Mouse (Mus musculus): ENCODE measurements around the gene Jade2. TPM values are rescaled to one million over a fixed set of nuclear protein-coding genes. Genes with fewer than 3 reads are reported as not detected.

Jade2 gene
- polyA plus RNA-seq, 1 experiment = 20.0 TPM

DNA sequence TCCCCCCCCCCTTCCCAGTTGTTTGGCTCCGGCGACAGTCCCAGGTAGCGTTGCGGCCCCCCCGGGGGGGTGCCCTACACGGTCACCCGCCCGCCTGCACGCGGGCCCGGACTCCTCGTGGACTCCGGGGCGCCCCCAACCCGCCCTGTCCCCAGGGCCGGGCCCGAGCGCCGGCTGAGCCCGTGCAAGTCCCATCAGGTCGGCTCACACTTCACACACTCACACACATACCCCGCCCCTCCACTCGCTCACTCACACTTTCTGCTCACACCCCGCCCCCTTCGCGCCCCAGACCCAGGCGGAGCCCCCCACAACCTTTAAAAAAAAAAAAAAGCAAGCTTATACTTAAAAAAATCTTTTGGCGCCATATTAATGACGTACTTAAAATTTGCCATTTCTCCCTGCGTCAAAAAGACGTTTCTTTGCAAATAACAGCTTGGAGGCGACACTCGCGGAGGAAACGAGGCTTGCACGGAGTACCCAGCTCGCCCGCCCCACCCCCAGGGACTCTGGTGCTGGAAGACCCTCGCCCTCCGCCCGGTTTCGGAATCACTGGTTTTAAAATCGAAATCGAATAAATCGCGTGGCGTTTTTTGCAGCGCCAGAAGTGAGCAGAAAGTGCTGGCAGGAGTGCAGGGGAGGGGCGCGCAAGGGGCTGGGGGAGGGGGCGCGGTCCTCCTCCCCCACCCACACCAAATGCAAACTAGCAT lies 520 bp upstream of the Jade2 start:
- peak in 1 of 2 experiments; percentile 75 for DNase-seq (ENCODE audit: extremely low spot score in 1 of 2, low spot score in 1 of 2)

DNA sequence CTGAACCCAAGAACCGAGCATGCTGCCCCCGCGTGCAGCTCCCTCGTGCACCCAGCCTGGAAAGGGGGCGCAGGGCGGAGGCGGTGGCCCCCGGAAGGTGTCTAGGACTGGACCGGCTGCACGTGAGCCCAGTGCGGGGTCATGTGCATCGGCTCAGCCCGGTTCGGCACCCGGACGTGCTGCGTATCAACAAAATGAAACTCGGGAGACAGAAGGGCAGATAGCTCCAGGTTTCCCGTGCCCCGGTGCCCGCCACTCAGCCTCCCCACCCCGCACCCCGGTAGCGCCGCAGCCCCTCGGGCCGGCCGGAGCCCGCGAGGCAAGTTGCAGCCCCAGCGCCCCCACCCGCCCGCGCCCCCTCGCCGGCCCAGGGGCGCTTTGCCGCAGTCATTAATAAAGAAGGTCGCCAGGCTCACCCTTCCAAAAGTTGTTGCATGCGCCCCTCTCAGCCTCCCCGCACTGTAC lies 805 bp downstream of the Jade2 start:
- peak in 1 of 2 experiments; percentile 65 for DNase-seq (ENCODE audit: extremely low spot score in 1 of 2, low spot score in 1 of 2)

DNA sequence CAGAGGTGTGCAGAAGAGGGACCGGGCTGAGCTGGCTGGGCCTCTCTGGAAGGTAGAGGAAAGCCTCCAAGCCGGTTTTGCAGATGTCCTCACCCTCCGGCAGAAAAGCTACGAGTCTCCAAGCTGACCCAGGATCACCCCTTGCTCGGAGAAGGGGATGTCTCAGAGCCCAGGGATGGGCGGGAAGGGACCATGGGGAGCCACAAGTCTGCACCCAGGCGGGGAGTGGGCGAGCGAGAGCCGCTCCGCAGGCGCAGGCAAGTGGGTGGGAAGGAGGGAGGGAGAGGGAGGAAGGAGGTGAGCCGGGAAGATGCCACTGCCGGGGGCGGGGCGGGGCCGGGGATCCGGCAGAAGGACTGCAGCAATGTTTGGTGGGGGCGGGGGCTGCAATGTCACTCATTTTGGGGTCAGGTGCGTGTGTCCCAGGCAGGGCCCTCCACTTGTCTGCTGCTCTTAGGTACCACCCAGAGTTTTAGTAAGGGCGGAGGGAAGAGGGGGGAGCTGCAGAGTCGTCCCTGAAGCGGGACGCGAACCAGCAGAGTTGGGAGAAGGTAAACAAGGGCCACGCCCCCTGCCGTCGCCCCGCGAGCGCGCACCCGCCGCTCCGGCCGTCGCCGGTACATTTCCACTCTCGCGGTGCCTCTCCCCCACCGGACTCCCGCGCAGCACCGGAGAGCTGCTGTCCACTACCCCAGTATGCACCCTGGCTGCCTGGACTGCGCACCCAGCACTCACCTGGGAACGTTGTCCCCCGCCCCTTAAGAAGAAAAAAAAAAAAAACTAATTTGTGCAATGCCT lies 1.4 kb downstream of the Jade2 start:
- DNase-seq (ENCODE audit: extremely low spot score in 1 of 2, low spot score in 1 of 2) = peak; percentile 61 to 75

DNA sequence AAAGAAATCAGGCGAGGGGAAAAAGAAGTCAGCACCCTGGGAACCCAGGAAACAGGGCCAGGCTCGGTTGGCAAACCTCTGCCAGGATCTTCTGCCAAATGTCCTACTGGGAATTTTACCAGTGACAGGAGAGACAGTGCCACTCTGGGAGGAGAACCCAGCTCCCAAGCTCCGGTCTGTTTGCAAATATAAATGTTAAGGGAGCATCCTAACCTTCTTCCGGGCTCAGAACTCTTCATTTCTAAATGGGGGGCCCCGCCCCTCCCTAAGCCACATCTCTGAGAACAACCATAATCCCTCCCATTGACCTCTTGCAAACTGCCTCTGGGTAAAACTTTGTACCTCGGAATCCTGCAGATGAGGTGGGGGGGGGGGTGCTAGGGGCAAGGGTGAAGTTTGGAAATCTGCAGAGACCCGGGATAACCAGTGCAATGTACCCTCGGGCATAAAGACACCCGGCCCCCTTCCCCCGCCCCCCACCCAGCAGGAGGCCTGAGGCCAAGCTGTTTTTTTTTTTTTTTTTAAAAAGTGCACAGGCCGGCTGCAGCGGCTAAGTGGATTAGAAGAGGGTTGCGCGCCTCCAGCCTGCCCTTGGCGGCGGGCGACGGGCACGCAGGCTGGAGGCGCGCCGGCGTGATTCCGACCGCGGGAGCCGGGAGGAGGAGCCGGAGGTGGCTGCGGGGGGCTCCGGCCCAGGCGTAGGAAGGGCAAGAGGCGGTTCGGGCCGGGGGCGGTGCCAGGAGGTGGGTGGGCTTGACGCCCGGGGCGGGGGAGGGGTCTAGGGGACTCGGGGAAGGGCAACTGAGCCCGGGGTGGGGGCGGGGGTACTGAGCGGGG lies 2.3 kb downstream of the Jade2 start:
- peak in 1 of 2 experiments; percentile 60 for DNase-seq (ENCODE audit: extremely low spot score in 1 of 2, low spot score in 1 of 2)

DNA sequence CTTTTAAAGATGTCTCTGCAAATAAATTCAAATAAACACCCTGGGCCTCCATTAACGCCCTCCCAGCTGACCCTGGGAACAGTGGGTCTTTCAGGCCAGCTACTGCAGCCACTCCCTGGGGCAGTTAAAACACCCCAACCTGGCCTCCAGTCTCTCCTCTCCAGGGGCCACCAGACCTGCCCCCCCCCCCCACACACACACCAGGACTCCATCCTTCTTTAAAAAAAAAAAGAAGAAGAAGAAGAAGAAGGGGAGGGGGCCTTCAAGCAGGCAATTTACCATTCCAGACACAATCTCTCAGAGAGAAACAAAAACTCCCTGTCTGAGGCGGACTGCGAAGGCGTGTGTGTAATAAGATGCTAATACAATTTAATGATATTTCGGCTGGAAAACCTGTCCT lies 4.9 kb downstream of the Jade2 start:
- DNase-seq (ENCODE audit: extremely low spot score in 1 of 2, low spot score in 1 of 2) = no peak

DNA sequence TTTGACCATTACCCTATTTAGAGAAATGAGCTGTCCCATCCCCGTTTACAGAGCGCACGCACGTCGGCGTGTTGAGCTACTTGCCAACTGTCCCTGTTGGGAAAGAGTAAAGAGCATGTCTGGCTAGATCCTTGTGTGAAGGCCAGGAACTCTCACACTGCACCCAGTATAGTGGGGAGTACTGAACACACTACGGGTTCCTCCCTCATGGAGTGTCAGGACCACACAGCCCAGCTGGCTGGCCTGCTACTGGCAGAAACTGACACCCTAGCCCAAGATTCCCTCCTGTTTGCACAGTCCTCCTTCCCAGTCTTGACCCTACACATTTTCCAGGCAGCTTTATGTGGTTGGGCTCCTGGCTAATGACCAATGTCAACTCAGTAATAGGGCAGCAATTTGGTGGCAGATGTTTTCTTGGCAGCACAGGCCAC lies 5.3 kb downstream of the Jade2 start:
- no peak for DNase-seq (ENCODE audit: extremely low spot score in 1 of 2, low spot score in 1 of 2)

DNA sequence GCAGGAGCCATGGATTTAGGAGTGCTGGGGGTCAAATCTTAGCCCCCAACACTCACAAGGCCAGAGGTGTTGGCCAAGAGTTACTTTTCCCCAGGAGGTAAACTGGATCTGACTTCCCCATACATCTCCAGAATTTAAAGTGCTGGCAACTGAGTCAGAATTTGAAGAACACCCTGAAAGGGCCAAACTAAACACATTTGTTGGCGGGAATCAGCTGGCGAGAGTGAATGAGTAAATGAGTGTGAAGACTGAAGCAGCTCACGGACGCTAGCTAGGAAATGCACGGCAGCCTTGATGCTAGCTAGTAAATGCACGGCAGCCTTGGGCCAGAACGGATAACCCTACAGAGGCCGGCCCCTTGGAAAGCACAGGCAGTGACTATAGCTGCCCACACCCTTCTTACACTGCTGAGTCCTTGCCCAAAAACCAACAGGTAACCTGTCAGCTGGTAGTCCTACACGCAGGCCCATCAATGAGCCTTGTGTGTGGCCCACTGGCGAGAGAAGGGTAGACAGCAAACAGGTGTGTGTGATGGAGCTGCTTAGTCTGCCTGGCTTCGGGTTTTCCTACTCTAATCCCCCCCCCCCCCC lies 6.6 kb downstream of the Jade2 start:
- DNase-seq (ENCODE audit: extremely low spot score in 1 of 2, low spot score in 1 of 2) = no peak

DNA sequence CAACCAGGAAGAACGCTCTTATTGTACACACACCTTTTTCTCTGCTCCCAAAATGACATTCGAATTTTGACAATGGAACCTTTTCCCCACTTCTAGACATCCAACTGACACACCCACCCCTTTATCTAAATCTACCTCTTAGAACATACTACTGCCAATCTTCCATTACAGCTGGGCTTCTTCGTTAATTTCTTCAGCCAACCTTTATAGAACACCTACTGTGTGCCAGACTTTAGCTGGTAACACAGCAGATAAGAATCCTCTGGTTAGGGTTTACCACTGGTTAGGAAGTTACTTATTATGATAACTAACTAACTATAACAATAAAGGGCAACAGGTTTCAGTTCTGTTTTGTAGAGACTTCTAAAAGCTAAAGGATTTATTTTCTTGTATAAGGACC lies 9.1 kb downstream of the Jade2 start:
- no peak for DNase-seq (ENCODE audit: extremely low spot score in 1 of 2, low spot score in 1 of 2)

DNA sequence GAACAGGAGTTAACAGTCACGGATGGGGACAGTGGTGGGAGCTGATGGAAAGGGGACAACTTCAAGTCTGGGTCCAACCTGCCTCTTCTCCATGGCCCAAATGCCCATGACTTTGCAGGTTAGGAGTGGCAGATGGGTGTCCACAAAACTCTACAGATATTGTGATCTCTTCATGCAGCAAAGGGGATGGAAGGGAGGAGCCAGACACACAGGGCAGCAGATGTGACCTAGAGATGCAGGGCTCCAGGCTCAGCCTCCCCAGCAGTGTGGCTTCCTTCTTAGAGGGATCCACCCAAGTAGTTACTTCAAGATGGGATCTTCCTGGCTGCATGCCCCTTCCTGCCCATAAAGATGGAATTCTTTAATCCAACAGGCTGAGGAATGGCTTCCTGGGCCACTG lies 9.6 kb downstream of the Jade2 start:
- DNase-seq (ENCODE audit: extremely low spot score in 1 of 2, low spot score in 1 of 2) = no peak

DNA sequence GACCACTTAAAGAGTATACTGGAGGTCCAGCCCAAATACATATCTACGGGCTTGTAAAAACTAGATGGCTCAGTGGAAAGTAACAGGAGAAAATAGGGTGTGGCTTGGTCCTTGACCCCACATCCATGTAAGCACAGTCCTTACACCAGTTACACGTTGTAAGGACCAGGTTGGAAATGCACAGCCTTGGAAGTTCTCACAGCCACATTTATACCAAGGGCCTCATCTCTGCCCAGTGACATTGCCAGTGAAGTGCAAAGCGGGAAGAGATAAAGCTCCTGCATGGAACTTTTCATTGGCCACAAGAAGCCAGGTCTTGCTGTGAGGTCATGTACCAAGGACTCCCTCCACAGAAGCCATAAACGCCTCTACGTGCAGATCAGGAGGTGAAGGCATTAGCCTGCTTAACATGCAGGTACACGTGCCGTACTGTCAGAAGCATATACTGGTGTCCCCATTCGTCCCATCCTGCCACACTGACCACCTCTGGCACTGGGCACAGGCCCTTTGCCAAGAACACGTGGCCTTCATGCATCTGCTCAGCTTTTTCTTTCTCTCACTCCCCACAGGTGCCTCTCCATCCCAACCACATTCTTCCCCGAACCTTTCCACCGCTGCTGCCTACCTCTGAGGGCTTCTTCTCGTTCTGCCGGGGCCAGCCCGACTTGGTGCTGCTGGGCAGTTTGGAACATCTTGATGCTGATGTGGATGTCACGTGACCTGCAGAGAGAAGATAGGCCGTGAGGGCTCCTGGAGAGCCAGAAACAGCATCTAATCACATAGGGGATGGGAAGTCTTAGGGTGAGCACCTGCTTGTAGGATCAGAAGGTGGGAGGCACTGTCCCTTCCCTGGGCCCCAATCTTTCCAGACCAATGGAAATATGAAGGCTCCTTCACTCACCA lies 11.2 kb downstream of the Jade2 start:
- no peak for DNase-seq (ENCODE audit: extremely low spot score in 1 of 2, low spot score in 1 of 2)

DNA sequence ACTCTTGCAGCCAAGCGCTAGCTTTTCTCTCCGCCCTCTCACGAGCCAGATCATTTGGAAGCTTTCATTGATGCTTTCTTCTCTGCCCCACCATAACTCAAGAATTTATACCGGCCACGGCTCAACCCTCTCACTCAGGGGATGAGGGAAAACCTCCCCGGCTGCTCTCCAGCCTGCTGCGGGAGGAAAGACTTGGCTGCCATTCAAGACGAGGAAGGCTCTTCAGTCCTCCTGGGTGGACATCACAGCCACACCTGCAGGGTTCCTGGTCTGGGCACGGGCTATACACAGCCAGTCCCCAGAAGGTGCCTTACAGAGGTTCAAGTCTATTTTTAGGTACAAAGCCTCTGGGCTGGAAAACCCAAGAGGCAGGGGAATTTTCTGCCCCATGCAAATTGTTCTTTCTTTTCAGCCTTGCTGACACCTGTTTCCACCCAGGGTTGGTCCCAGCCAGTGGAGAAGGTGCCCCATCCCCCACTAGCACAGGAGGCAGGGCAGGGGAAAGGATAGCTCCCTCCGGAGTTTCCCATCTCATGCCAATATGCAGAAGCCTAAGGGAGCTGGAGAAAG lies 12.8 kb downstream of the Jade2 start:
- no peak for DNase-seq (ENCODE audit: extremely low spot score in 1 of 2, low spot score in 1 of 2)

DNA sequence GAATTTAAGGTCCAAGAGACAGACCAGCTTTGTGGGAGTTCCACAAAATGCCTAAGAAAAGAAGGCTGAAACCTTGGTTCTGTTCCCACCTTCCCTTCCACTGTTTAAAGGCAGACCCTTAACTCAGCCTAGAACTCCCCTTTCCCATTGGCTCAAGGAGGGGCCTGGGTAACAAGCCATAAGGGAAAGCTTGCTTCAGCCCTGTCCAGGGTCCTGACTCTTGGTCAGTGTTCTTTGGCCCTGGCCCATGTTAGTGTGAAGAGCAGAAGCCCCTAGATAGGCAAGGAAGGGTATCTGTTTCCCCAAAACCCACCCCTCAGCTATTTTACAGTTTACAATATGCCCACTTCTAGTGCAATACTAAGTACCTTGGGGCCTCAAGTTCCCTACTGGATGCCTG lies 13.6 kb downstream of the Jade2 start:
- no peak for DNase-seq (ENCODE audit: extremely low spot score in 1 of 2, low spot score in 1 of 2)

DNA sequence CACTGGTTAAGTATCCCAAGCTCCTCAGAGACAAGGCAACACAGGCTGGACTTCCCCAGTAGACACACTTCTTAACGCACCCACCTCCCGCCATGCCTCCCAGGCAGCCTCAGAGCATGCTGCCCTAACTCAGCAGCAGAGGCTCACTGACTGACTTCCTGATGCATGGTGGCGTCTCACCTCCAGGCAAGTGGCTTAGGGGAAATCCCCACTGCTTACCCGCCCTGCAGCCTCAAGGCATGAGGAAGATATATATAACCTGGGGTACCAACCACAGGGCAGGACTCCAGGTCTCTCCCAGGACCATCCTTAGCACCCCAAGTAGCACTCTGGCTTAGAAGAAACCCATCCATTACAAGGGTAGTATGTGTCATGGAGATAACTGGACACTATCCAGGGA lies 14.3 kb downstream of the Jade2 start:
- DNase-seq (ENCODE audit: extremely low spot score in 1 of 2, low spot score in 1 of 2) = no peak

DNA sequence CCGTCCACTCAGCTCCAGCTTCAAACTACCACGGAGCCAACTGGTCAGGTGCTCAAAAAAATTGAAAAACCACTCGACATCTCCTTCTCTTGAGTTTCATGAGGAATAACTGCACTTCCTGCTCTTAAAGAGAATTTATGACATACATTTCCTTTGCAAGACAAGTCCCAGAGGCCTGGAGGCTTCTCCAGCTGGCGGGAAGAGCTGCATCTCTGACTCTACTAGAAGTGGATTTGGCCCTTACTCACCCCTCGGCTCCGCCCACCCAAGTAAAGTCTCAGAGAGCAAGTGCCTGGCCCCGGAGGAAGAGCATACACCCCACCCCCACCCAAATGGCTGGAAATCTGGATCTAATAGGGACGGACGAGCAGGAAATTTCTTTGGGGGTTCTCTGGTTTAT lies 16.3 kb downstream of the Jade2 start:
- DNase-seq (ENCODE audit: extremely low spot score in 1 of 2, low spot score in 1 of 2) = no peak

DNA sequence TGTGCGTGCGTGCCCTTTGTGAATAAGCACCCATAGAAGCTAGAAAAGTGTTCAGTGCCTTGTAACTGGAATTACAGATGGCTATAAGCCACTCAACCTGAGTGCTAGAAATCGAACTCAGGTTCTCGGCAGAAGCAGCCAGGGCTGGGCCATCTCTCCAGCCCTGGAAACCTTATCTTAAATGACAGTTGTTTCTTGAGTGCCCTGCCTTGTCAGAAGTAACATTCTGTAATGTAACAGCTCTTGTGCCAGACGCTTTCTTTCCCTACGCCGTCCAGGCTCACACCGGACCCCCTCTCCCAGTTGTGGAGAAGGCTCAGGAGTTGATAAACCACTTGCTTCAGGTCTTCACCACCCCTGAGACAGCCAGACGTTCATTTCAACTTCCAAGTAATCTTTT lies 16.8 kb downstream of the Jade2 start:
- DNase-seq (ENCODE audit: extremely low spot score in 1 of 2, low spot score in 1 of 2) = no peak

DNA sequence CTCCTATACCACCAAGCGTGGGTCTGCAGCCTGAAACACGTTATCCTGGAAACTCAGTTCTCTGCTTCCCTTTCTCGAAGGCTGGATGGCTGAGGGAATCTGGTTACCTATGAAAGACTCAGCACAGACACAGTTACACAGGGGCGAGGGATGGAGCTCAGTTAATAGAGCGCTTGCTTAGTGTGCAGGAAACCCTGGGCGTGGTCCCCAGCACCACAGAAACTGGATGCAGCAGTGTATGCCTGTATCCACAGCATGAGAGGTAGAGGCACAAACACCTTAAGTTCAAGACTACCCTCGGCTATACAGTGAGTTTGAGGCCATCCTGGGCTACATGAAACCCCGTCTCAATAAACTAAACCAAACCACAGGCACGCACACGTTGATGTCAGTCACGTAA lies 17.5 kb downstream of the Jade2 start:
- DNase-seq (ENCODE audit: extremely low spot score in 1 of 2, low spot score in 1 of 2) = no peak

DNA sequence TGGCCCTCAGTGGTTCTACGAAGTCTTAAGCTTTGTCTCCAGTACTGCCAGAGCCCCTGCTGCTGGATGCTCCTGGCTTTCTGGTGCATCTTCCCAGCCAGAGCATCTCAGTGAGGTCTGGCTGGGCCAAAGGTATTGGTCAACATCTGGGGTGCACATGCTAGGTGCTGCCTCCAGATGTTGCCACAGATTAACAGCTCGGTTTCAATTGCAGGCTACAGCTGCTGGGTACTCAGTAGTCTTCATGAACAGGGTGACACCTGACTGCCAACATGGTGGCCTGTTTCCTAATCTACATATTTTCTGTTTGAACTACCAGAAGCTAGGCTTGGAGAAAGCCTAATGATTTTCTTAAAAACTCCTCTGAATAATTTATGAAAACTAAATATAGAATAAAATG lies 18.3 kb downstream of the Jade2 start:
- no peak for DNase-seq (ENCODE audit: extremely low spot score in 1 of 2, low spot score in 1 of 2)

DNA sequence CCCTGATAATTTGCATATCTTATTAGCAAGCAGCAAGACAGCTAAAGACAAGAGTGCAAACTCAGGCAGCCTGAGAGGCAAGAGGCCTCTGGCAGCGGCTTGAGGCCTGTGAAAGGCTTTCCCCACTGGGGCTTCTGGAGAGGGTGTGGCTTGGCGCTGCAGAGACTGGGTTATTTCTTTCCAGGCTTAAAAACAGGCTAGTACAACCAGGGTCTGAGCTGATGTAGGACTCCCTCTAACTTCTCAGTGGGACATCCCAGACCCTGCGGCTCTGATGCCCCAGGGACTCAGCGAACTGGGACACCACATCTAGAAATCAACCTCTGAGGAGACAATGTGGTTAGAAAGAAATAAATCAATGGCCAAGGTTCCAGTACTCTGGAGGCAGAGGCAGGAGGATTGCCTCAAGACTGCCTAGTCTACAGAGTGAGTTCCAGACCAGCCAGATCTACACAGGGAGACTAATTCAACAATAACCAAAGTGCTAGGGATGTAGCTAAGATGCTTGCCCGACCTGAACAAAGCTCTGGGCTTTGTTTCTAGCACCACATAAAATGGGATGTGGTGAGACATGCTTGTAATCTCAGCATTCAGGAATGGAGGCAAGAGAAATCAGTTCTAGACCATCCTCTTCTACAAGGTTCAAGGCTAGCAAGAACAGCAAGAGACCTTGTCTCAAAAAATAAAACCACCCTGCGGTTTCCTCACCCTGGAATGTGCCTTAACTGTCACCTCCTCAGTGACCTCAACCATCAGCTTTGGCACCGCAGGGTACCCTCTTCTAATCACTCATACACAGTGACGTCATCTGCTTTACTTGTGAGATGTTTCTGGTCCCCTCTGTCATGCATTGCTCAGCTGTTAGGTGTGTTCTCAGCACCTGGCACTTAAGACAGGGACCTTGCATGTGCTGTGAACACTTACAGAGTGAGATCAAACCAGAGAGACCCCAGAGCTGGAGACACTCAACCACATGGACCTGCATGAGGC lies 20.0 kb downstream of the Jade2 start:
- no peak for DNase-seq (ENCODE audit: extremely low spot score in 1 of 2, low spot score in 1 of 2)

Data from frontal cortex, adult 2 months (tissue).